9 mouse cellular contexts compared by ENCODE assay signal in the genomic region with DNA sequence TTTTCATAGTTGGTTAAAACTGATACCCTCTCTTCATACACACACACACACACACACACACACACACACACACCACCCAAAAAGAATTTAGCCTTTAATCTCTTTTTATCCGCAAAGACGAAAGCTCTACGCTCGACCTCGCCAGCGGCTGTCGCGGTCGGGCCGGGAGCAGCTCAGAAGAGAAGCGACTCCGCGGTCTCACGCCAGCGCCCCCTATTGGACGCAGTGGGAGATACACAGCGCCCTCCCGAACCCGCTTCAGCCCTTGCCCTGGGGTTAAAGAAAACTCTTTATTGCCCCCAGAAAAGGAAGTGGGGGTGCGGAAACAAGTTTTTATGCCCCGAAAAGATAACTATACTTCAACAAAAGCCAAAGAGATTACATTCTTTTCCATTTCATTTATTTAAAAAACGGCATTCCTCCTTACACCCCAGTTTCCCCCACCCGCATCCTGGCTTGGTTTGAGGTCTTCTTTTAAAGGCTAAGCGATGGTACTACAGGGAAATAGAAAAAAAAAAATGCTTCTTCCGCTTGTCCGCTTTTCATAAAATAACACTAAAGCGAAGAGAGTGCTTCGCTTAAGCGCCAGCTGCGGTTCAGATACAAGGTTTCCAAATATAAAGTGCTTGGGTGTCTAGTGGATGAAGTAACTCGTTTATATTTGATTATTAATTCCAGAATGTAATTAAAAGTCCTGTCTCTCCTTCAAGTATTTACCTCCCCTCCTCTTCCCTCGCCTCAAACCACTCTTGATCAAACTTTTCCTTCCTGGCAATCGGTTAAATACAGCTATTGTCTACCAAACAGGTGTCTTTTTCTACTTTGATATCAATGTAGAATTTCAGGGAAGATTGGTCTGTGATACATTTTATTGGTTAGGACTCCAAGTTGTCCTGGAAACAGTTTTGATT. TPM values are rescaled to one million over a fixed set of nuclear protein-coding genes. Genes with fewer than 3 reads are reported as not detected.
DNase-seq lines count a peak whose midpoint lies in the region; ATAC-seq and TF ChIP-seq lines count a peak whose summit lies in the region.
"Had no signal": no experiment of that assay in that cellular context is flagged by ENCODE, and none has a peak within 500 bp of the region (broad histone marks: within the 10 kb centered on the region; RNA-seq: fewer than 3 reads in every experiment).

No protein-coding gene starts in this region.

- no peak overlapping the region for H3K4me3 ChIP-seq in gastrocnemius, adult 2 months
- peak overlapping the region; percentile 44 for H3K4me3 ChIP-seq in forebrain, embryonic 16.5 days (replicated peaks; ENCODE audit: low read length)
- peak overlapping the region; percentile 42 for H3K4me3 ChIP-seq in midbrain, embryonic 13.5 days (replicated peaks)

- TF ChIP-seq CTCF in gastrocnemius, adult 2 months (IDR thresholded peaks at IDR 0.05) = peak; percentile 47

- no peak overlapping the region for H3K27ac ChIP-seq in gastrocnemius, adult 2 months
- H3K27ac ChIP-seq in forebrain, embryonic 16.5 days (ENCODE audit: low read length) = peak overlapping the region; percentile 73
- H3K27ac ChIP-seq in midbrain, embryonic 13.5 days = peak overlapping the region; percentile 31; the same call in 1 of the 2 replicates

- H3K36me3 ChIP-seq in forebrain, embryonic 16.5 days (ENCODE audit: control insufficient read depth, insufficient read depth) = no peaks in the 10 kb centered on the region
- no peaks in the 10 kb centered on the region for H3K36me3 ChIP-seq in midbrain, embryonic 13.5 days

- DNase-seq in gastrocnemius, adult 2 months = no peak
- no peak for DNase-seq in gastrocnemius, postnatal 25 days
- peak; percentile 73 to 86 for DNase-seq in right cerebral cortex, postnatal 10 days (ENCODE audit: low spot score in 2 of 2)
- DNase-seq in right cerebral cortex, postnatal 36 days (ENCODE audit: low spot score in 2 of 2) = no peak
- DNase-seq in MN1 (ENCODE audit: low spot score) = no peak
- no peak for DNase-seq in cerebellum, adult 9-11 months

- peak overlapping the region; percentile 65 for H3K4me2 ChIP-seq in forebrain, embryonic 16.5 days (ENCODE audit: low read length)
- H3K4me2 ChIP-seq in midbrain, embryonic 13.5 days (replicated peaks) = peak overlapping the region; percentile 71

- H3K9me3 ChIP-seq in forebrain, embryonic 16.5 days (ENCODE audit: control insufficient read depth, low read length) = no peaks in the 10 kb centered on the region
- H3K9me3 ChIP-seq in midbrain, embryonic 13.5 days = no peaks in the 10 kb centered on the region

- H3K27me3 ChIP-seq in forebrain, embryonic 16.5 days (replicated peaks; ENCODE audit: control insufficient read depth, insufficient read depth, low read length) = peaks cover 7% of the 10 kb centered on the region; the same call in 1 of the 2 replicates
- H3K27me3 ChIP-seq in midbrain, embryonic 13.5 days = peaks cover 21% of the 10 kb centered on the region

- peaks cover 56% of the 10 kb centered on the region for H3K4me1 ChIP-seq in forebrain, embryonic 16.5 days (replicated peaks; ENCODE audit: control insufficient read depth, insufficient read depth, low read length)
- peaks cover 79% of the 10 kb centered on the region for H3K4me1 ChIP-seq in midbrain, embryonic 13.5 days (replicated peaks)

- ATAC-seq in forebrain, embryonic 16.5 days = peak; percentile 21; the same call in 1 of the 2 replicates
- ATAC-seq in midbrain, embryonic 13.5 days = peak; percentile 2; the same call in 1 of the 2 replicates

- peak overlapping the region; percentile 54 for H3K9ac ChIP-seq in forebrain, embryonic 16.5 days (replicated peaks; ENCODE audit: low read depth, low read length)
- H3K9ac ChIP-seq in midbrain, embryonic 13.5 days (replicated peaks) = peak overlapping the region; percentile 72; the same call in 1 of the 2 replicates

- intact Hi-C loops in gastrocnemius, adult 2 months (cut with DNase I) = loop anchor here (10.0 kb wide), 1 partner anchor 464 kb away; no protein-coding TSS in a partner anchor

- WGBS in forebrain, embryonic 16.5 days = 6% methylated on average over 33 of the region's 33 CpGs
- 5% methylated on average over 33 of the region's 33 CpGs for WGBS in midbrain, embryonic 13.5 days

RNA-seq across cellular contexts. Expression of gene Sox2, which starts 9.3 kb away (rescaled TPM):
- not detected for total RNA-seq in gastrocnemius, adult 2 months (2021)
- total RNA-seq in gastrocnemius, postnatal 25 days (2021) = not detected
- polyA plus RNA-seq in forebrain, embryonic 16.5 days (2015; fragmentation: Nextera tagmentation; extraction: Ambion mirVana) = 20.8 and 24.0 TPM in 2 replicates
- 27.8 and 28.2 TPM in 2 replicates for polyA plus RNA-seq in midbrain, embryonic 13.5 days (2015; fragmentation: Nextera tagmentation; extraction: Ambion mirVana)
- polyA plus RNA-seq: liver, embryonic 16.5 days had no signal

Comparison
In these comparisons a context has a peak if more than half of its experiments do, and no peak if none do; other contexts are left out.
1. DNase-seq: peak in right cerebral cortex, postnatal 10 days (2 of 2); none in gastrocnemius, adult 2 months (single experiment), gastrocnemius, postnatal 25 days (single experiment), right cerebral cortex, postnatal 36 days (0 of 2), MN1 (single experiment) and cerebellum, adult 9-11 months (single experiment).